Mouse (Mus musculus) erythroblast, adult 5-6 weeks (primary cell): ENCODE results near the gene St7. TPM values are rescaled to one million over a fixed set of nuclear protein-coding genes. Genes with fewer than 3 reads are reported as not detected.
A peak's percentile ranks its signal among the peaks of the same experiment; 100 is the strongest.
"Not testable (repeated sequence)": the region's sequence is repeated elsewhere in the genome, so short reads cannot be mapped to it uniquely, and the experiment has no call there.

Experiments used
- ATAC-seq: replicated peaks from 2 replicates; pipeline ENCODE4 v1.8.0; 2016; ENCODE audit warnings: moderate number of reproducible peaks, mild to moderate bottlenecking, moderate TSS enrichment, inconsistent platforms; ENCODE audit not compliant: poor library complexity, low FRiP score, severe bottlenecking
- total RNA-seq, 2 experiments: library from RNA; stranded (forward) in 1 of 2; stranded (reverse) in 1 of 2; fragments of 150-400 nt in 1 of 2; fragments of 200-764, 138-1000 nt in 1 of 2; gene quantifications; 2 replicates each; pipeline versions ENCODE4 v1.2.3 to v1.2.4; 2015 to 2017; ENCODE audit warnings: low replicate concordance in 2 of 2

St7 gene
- total RNA-seq (2015; ENCODE audit: low replicate concordance) (29.0 and 73.4 TPM in 2 replicates), total RNA-seq (2017; ENCODE audit: low replicate concordance) (73.5 and 90.6 TPM in 2 replicates)

GRCm38 (mm10) chr6:17692647-17693046, at the start of gene St7:
Gene St7 (plus strand): TSS chr6:17692933.
- no peak for ATAC-seq

- ATAC-seq = no peak
Observed at GRCm38 (mm10) chr6:17646107-17646506, 46.6 kb upstream of the St7 start.

GRCm38 (mm10) chr6:17652132-17652531, 40.6 kb upstream of the St7 start:
- no peak for ATAC-seq

- no peak for ATAC-seq
Observed at GRCm38 (mm10) chr6:17655080-17655479, 37.7 kb upstream of the St7 start.

GRCm38 (mm10) chr6:17657308-17657707, 35.4 kb upstream of the St7 start:
- no peak for ATAC-seq

- no peak for ATAC-seq
Observed at GRCm38 (mm10) chr6:17665348-17665747, 27.4 kb upstream of the St7 start.

GRCm38 (mm10) chr6:17666024-17666423, 26.7 kb upstream of the St7 start:
- no peak for ATAC-seq

GRCm38 (mm10) chr6:17667813-17668212, 24.9 kb upstream of the St7 start:
- ATAC-seq = no peak

GRCm38 (mm10) chr6:17668334-17668733, 24.4 kb upstream of the St7 start:
- no peak for ATAC-seq

- no peak for ATAC-seq
Observed at GRCm38 (mm10) chr6:17669826-17670225, 22.9 kb upstream of the St7 start.

GRCm38 (mm10) chr6:17675019-17675756, 17.5 kb upstream of the St7 start:
- ATAC-seq = peak; percentile 70

GRCm38 (mm10) chr6:17677008-17677407, 15.7 kb upstream of the St7 start:
- ATAC-seq = no peak

GRCm38 (mm10) chr6:17680266-17680925, 12.3 kb upstream of the St7 start:
- peak; percentile 95 for ATAC-seq

- no peak for ATAC-seq
Observed at GRCm38 (mm10) chr6:17681810-17682209, 10.9 kb upstream of the St7 start.

GRCm38 (mm10) chr6:17688676-17689075, 4.1 kb upstream of the St7 start:
- no peak for ATAC-seq

GRCm38 (mm10) chr6:17693726-17694549, 1.2 kb downstream of the St7 start:
- ATAC-seq = peak; percentile 76

GRCm38 (mm10) chr6:17694550-17694951, 1.8 kb downstream of the St7 start:
- peak; percentile 84 for ATAC-seq

- peak; percentile 69 for ATAC-seq
Observed at GRCm38 (mm10) chr6:17696321-17696734, 3.6 kb downstream of the St7 start.

- ATAC-seq = no peak
Observed at GRCm38 (mm10) chr6:17700936-17701612, 8.3 kb downstream of the St7 start.

GRCm38 (mm10) chr6:17704038-17704437, 11.3 kb downstream of the St7 start:
- ATAC-seq = not testable (repeated sequence)
